Mouse (Mus musculus): ENCODE measurements around the gene Hbb-bs. TPM values are rescaled to one million over a fixed set of nuclear protein-coding genes. Genes with fewer than 3 reads are reported as not detected.
"Not testable (repeated sequence)": the region's sequence is repeated elsewhere in the genome, so short reads cannot be mapped to it uniquely, and the experiment has no call there.

Hbb-bs gene
- polyA plus RNA-seq, 1 experiment from 2014 or later, result 14,080 TPM

DNA sequence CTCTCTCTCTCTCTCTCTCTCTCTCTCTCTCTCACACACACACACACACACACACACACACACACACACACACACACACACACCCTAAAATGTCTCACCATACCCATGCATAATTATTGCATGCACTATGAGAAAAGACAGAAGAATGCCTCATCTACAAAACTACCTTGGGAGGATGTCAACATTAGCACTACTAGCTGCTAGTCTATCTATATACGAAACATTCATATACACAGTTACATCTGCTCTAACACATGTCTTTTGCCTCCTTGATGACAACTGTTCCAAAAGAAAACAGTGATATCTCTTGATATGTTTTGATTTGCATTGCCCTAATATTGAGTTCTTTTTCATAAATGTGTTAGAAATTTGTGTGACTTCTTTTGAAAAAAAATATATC lies 17.6 kb downstream of the Hbb-bs start:
- Histone ChIP-seq H3K4me3 (replicated peaks) (no peak overlapping the region), H3K9ac (no peak overlapping the region), H3K9me3 (no peaks in the 10 kb centered on the region), H3K27ac (no peak overlapping the region), H3K4me1 (no peaks in the 10 kb centered on the region), H3K27me3 (replicated peaks) (no peaks in the 10 kb centered on the region), H3K4me2 (no peak overlapping the region), H3K36me3 (no peaks in the 10 kb centered on the region)
- 77% methylated on average over 1 of the region's 1 CpGs for WGBS
- ATAC-seq (ENCODE audit: insufficient read depth, low FRiP score, low read depth), result no peak

DNA sequence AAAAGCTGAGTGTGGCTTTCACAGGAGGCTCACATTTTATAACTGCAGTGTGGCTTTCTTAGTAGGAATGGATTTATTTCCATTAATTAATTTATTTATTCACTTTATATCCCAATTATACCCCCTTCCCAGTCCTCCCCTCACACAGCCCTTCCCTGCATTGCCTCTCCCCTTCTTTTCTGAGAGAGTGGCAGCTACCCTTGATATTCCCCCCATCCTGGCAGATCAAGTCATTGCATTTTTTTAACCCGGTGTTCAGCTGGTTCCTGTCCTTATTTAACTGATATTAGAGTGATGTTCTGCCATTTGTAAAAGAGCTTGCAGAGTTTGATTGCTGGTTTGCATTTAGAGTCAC lies 18.1 kb downstream of the Hbb-bs start:
- no peak for ATAC-seq (ENCODE audit: insufficient read depth, low FRiP score, low read depth)
- Histone ChIP-seq H3K9me3 (no peaks in the 10 kb centered on the region), H3K36me3 (no peaks in the 10 kb centered on the region), H3K27ac (no peak overlapping the region), H3K9ac (no peak overlapping the region), H3K4me2 (no peak overlapping the region), H3K4me1 (no peaks in the 10 kb centered on the region), H3K4me3 (replicated peaks) (no peak overlapping the region), H3K27me3 (replicated peaks) (no peaks in the 10 kb centered on the region)
- WGBS, result 52% methylated on average over 1 of the region's 1 CpGs

DNA sequence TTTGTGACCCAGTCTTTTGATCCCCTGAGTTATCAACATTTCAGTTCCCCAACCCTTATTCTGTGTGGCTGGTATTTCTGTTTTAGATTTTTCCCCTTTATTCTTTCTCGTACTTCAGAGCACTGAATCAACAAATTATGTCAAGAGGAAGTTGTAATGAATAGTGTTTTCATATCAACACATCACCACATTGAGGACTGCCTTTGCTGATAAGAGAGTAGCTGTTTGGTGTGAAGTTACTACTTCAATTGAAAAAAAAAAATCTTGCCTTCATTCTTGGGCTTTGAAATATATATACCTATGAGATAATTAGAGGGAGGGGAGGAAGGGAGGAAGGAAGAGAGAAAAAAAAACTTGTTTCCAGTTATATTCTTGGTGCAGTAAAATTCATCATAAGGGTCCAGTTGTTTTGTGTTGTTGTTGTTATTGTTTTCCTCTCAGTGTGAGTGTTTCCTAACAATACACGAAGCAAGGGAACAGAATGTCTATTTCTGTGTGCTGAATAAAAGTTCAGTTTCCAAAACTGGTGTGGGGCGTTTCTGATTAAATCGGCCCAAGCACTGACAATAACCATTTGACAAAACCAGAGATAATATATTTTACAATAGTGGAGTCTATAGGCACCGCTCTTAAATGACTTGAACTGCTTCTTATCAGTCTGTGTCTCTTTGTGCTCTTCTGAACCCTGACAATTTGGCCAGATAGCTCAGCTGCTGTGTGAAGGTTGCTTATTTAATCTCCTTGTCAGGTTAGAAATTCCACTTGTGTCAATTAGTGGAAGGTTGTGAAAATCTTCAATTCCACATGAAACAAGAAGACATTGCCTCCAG lies 18.7 kb downstream of the Hbb-bs start:
- no peak overlapping the region for H3K9ac ChIP-seq
- no peaks in the 10 kb centered on the region for H3K4me1 ChIP-seq
- WGBS, result 44% methylated on average over 5 of the region's 5 CpGs
- ATAC-seq (ENCODE audit: insufficient read depth, low FRiP score, low read depth), result no peak
- no peak overlapping the region for H3K4me2 ChIP-seq
- H3K9me3 ChIP-seq, result no peaks in the 10 kb centered on the region
- H3K4me3 ChIP-seq (replicated peaks), result no peak overlapping the region
- no peaks in the 10 kb centered on the region for H3K36me3 ChIP-seq
- no peak overlapping the region for H3K27ac ChIP-seq
- H3K27me3 ChIP-seq (replicated peaks), result no peaks in the 10 kb centered on the region

DNA sequence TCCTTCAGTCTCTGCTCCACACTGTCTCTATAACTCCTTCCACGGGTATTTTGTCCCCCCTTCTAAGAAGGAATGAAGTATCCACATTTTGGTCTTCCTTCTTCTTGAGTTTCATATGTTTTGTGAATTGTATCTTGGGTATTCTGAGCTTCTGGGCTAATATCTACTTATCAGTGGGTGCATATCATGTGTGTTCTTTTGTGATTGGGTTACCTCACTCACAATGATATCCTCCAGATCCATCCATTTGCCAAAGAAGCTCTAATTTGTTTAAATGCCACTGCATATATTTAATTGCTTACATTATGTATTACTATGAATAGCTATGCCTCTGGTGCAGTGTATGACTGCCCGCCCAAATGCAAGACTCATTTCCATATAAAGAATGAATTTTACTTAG lies 19.8 kb downstream of the Hbb-bs start:
- not testable (repeated sequence) for H3K4me2 ChIP-seq; H3K4me1 ChIP-seq; H3K36me3 ChIP-seq; H3K27ac ChIP-seq; H3K27me3 ChIP-seq (replicated peaks); H3K9me3 ChIP-seq; H3K9ac ChIP-seq; ATAC-seq (ENCODE audit: insufficient read depth, low FRiP score, low read depth); H3K4me3 ChIP-seq (replicated peaks)
- WGBS, result 64% methylated on average over 2 of the region's 2 CpGs

DNA sequence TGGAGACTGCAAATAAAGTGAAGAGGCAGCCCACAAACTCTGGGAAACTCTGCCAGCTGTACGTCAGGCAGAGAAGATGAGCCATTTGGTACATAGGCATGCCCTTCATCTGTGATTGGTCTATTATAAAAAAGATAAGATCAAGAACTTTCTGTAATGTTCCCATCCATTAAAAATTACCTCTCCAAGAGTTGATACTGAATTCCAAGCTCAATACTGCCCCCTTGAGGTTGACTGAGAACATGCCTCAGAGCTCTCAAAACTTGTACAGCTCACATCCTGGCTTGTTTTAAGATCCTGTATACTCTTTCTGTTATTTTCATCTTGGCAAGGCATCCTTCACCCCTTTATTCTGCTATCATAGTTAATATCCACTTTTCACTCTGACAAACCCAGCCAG lies 21.0 kb downstream of the Hbb-bs start:
- WGBS, result 58% methylated on average over 1 of the region's 1 CpGs
- no peak overlapping the region for H3K27ac ChIP-seq

DNA sequence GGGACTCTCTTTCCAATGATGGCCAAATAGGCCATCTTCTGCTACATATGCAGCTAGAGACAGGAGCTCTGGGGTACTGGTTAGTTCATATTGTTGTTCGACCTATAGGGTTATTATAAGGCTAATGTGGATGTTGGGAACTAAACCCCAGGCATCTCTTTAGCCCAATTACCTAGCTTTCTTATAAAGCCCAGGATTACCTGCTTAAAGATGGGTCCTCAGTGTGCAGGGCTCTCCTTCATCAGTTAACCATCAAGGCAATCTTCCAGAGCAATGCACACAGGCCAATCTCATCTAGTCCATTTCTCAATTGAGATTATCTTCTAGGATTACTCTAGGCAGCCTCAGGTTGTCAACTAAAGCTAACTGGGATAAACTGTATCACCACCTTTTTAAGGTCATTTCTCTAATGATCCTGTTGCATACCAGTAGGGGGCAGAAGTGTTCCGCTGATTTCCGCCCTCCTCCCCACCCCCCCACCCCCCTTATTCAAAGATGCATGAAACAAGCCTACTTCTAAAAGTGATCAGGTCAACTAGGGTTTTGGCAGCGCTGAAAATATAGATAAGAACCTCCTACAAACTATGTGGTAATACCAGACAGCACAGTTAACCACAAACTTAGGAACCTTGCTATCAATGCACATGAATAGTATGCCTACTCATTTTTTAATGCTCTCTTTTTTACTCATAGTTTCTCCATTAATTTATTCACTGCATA lies 35.1 kb downstream of the Hbb-bs start:
- no peak for ATAC-seq (ENCODE audit: insufficient read depth, low FRiP score, low read depth)
- WGBS, result 16% methylated on average over 4 of the region's 4 CpGs
- H3K4me2 ChIP-seq, result no peak overlapping the region

More for the DNA sequence above, 21.0 kb downstream of the Hbb-bs start:
- Histone ChIP-seq H3K4me1 (no peaks in the 10 kb centered on the region), H3K4me3 (replicated peaks) (no peak overlapping the region), H3K4me2 (no peak overlapping the region), H3K9me3 (no peaks in the 10 kb centered on the region), H3K9ac (no peak overlapping the region), H3K36me3 (no peaks in the 10 kb centered on the region), H3K27me3 (replicated peaks) (no peaks in the 10 kb centered on the region)
- ATAC-seq (ENCODE audit: insufficient read depth, low FRiP score, low read depth), result no peak

DNA sequence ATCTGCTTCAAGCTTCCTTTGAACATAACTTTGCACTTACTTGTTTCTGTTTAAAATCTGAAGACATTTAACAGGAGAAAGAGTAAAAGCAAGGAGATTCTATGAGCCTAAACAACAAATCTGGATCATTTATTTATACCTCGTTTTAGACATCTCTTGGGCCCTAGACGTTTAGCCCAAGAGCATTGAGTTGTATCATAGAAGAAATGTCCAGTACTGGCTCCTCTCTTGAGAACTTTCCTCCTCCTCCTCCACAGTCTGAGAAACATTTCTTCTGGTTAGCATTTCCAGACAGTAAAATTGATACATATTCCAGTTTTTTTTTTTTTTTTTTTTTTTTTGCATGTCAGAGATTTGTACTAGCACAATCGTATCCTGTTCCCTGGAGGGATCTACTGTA lies 36.2 kb downstream of the Hbb-bs start, which contains the start of gene Olfr67:
Olfr67 (minus strand) TSS at position 101 of the 400 bp plus-strand sequence.
- Histone ChIP-seq H3K27ac (no peak within 1 kb of the TSS), H3K36me3 (no peaks in the 10 kb centered on the region), H3K4me2 (no peak within 1 kb of the TSS), H3K27me3 (replicated peaks) (no peaks in the 10 kb centered on the region), H3K4me1 (no peaks in the 10 kb centered on the region), H3K9ac (no peak within 1 kb of the TSS), H3K9me3 (no peaks in the 10 kb centered on the region), H3K4me3 (replicated peaks) (no peak within 1 kb of the TSS)
- WGBS, result 70% methylated on average over 3 of the region's 3 CpGs
- ATAC-seq (ENCODE audit: insufficient read depth, low FRiP score, low read depth), result no peak

More for the DNA sequence above, 35.1 kb downstream of the Hbb-bs start:
- H3K4me3 ChIP-seq (replicated peaks), result no peak overlapping the region
- no peak overlapping the region for H3K27ac ChIP-seq
- H3K4me1 ChIP-seq, result no peaks in the 10 kb centered on the region
- H3K9me3 ChIP-seq, result no peaks in the 10 kb centered on the region
- H3K36me3 ChIP-seq, result no peaks in the 10 kb centered on the region
- no peak overlapping the region for H3K9ac ChIP-seq
- H3K27me3 ChIP-seq (replicated peaks), result no peaks in the 10 kb centered on the region

DNA sequence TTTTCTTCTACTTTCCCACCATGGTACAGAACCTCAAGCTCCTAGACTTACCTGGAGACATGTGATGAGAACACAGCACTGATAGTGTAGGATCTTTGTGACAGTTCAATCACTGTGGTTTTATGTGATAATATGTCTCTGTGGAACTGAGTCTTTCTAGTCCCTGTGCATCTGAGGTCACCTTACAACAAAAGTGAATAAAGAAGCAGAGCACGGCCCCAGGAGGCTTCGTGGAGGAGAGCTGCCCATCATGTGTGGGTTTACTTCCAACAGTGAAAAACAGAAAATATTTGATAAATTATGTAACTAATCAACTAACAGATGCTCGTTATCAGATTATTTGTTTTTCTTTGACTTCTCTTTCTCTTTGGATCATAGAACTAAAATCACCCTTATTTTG lies 48.3 kb downstream of the Hbb-bs start, which contains the start of gene Olfr68:
Olfr68 (minus strand) TSS at position 101 of the 400 bp plus-strand sequence.
- H3K4me2 ChIP-seq, result no peak within 1 kb of the TSS
- no peak for ATAC-seq (ENCODE audit: insufficient read depth, low FRiP score, low read depth)
- H3K4me1 ChIP-seq, result no peaks in the 10 kb centered on the region
- H3K9me3 ChIP-seq, result no peaks in the 10 kb centered on the region
- H3K27ac ChIP-seq, result no peak within 1 kb of the TSS
- H3K4me3 ChIP-seq (replicated peaks), result no peak within 1 kb of the TSS
- no peak within 1 kb of the TSS for H3K9ac ChIP-seq
- WGBS, result 75% methylated on average over 3 of the region's 3 CpGs
- H3K36me3 ChIP-seq, result no peaks in the 10 kb centered on the region
- no peaks in the 10 kb centered on the region for H3K27me3 ChIP-seq (replicated peaks)

DNA sequence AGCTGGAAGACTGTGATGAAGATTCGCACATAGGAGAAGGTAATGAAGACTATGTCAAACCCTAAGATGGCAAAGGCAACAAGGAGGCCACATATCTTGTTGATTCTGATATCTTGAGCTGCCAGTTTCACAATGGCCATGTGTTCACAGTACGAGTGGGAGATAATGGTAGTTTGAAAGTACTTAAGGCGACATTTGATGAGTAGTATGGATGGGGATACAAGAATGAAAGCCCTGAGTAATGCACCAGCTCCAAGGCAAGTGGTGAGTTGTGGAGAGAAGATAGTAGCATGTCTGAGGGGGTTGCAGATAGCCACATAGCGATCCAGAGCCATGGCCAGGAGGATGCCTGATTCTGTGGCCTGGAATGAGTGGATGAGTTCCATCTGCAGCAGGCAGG lies 50.2 kb downstream of the Hbb-bs start:
- H3K4me2 ChIP-seq; H3K27ac ChIP-seq; H3K4me1 ChIP-seq; H3K27me3 ChIP-seq (replicated peaks); H3K9ac ChIP-seq; H3K9me3 ChIP-seq; ATAC-seq (ENCODE audit: insufficient read depth, low FRiP score, low read depth); H3K4me3 ChIP-seq (replicated peaks); H3K36me3 ChIP-seq: not testable (repeated sequence)
- WGBS, result 81% methylated on average over 4 of the region's 4 CpGs

Other genes with a start within 250 kb of the Hbb-bs start
- gene Olfr618, start 238.0 kb downstream of the Hbb-bs start, polyA plus RNA-seq (2015; fragmentation: Nextera tagmentation; extraction: Ambion mirVana), result not detected in 2 replicates
- not detected in 2 replicates for gene Olfr619, start 227.5 kb downstream of the Hbb-bs start, polyA plus RNA-seq (2015; fragmentation: Nextera tagmentation; extraction: Ambion mirVana)
- gene Olfr620, start 215.6 kb downstream of the Hbb-bs start, polyA plus RNA-seq (2015; fragmentation: Nextera tagmentation; extraction: Ambion mirVana), result not detected in 2 replicates
- not detected in 2 replicates for gene Olfr622, start 185.4 kb downstream of the Hbb-bs start, polyA plus RNA-seq (2015; fragmentation: Nextera tagmentation; extraction: Ambion mirVana)
- not detected in 2 replicates for gene Olfr623, start 164.4 kb downstream of the Hbb-bs start, polyA plus RNA-seq (2015; fragmentation: Nextera tagmentation; extraction: Ambion mirVana)
- gene Olfr624, start 156.9 kb downstream of the Hbb-bs start, polyA plus RNA-seq (2015; fragmentation: Nextera tagmentation; extraction: Ambion mirVana), result 0.03 and 0.04 TPM in 2 replicates
- not detected in 2 replicates for gene Olfr625-ps1, start 145.4 kb downstream of the Hbb-bs start, polyA plus RNA-seq (2015; fragmentation: Nextera tagmentation; extraction: Ambion mirVana)
- not detected in 2 replicates for gene Olfr243, start 113.4 kb downstream of the Hbb-bs start, polyA plus RNA-seq (2015; fragmentation: Nextera tagmentation; extraction: Ambion mirVana)
- gene Olfr628, start 97.7 kb downstream of the Hbb-bs start, polyA plus RNA-seq (2015; fragmentation: Nextera tagmentation; extraction: Ambion mirVana), result not detected in 2 replicates
- gene Olfr629, start 83.2 kb downstream of the Hbb-bs start, polyA plus RNA-seq (2015; fragmentation: Nextera tagmentation; extraction: Ambion mirVana), result not detected in 2 replicates
- gene Olfr630, start 70.8 kb downstream of the Hbb-bs start, polyA plus RNA-seq (2015; fragmentation: Nextera tagmentation; extraction: Ambion mirVana), result not detected in 2 replicates
- gene Olfr69, start 56.5 kb downstream of the Hbb-bs start, polyA plus RNA-seq (2015; fragmentation: Nextera tagmentation; extraction: Ambion mirVana), result not detected in 2 replicates
- not detected in 2 replicates for gene Olfr68, start 48.4 kb downstream of the Hbb-bs start, polyA plus RNA-seq (2015; fragmentation: Nextera tagmentation; extraction: Ambion mirVana)
- gene Olfr67, start 36.3 kb downstream of the Hbb-bs start, polyA plus RNA-seq (2015; fragmentation: Nextera tagmentation; extraction: Ambion mirVana), result not detected in 2 replicates
- 3,099 and 5,430 TPM in 2 replicates for gene Hbb-bt, start 14.1 kb downstream of the Hbb-bs start, polyA plus RNA-seq (2015; fragmentation: Nextera tagmentation; extraction: Ambion mirVana)
- not detected in 2 replicates for gene Hbb-bh2, start 12.4 kb upstream of the Hbb-bs start, polyA plus RNA-seq (2015; fragmentation: Nextera tagmentation; extraction: Ambion mirVana)
- gene Hbb-bh1, start 15.1 kb upstream of the Hbb-bs start, polyA plus RNA-seq (2015; fragmentation: Nextera tagmentation; extraction: Ambion mirVana), result 4.5 and 5.1 TPM in 2 replicates
- 247 and 357 TPM in 2 replicates for gene Hbb-y, start 25.1 kb upstream of the Hbb-bs start, polyA plus RNA-seq (2015; fragmentation: Nextera tagmentation; extraction: Ambion mirVana)
- gene Olfr66, start 58.2 kb upstream of the Hbb-bs start, polyA plus RNA-seq (2015; fragmentation: Nextera tagmentation; extraction: Ambion mirVana), result not detected in 2 replicates
- gene Olfr64, start 66.4 kb upstream of the Hbb-bs start, polyA plus RNA-seq (2015; fragmentation: Nextera tagmentation; extraction: Ambion mirVana), result not detected in 2 replicates
- gene Olfr65, start 75.4 kb upstream of the Hbb-bs start, polyA plus RNA-seq (2015; fragmentation: Nextera tagmentation; extraction: Ambion mirVana), result not detected in 2 replicates
- not detected in 2 replicates for gene Olfr631, start 100.7 kb upstream of the Hbb-bs start, polyA plus RNA-seq (2015; fragmentation: Nextera tagmentation; extraction: Ambion mirVana)
- gene Olfr632, start 106.3 kb upstream of the Hbb-bs start, polyA plus RNA-seq (2015; fragmentation: Nextera tagmentation; extraction: Ambion mirVana), result not detected in 2 replicates
- gene Olfr633, start 116.3 kb upstream of the Hbb-bs start, polyA plus RNA-seq (2015; fragmentation: Nextera tagmentation; extraction: Ambion mirVana), result not detected in 2 replicates
- not detected in 2 replicates for gene Olfr635, start 143.1 kb upstream of the Hbb-bs start, polyA plus RNA-seq (2015; fragmentation: Nextera tagmentation; extraction: Ambion mirVana)
- not detected in 2 replicates for gene Olfr638, start 170.7 kb upstream of the Hbb-bs start, polyA plus RNA-seq (2015; fragmentation: Nextera tagmentation; extraction: Ambion mirVana)
- not detected in 2 replicates for gene Olfr639, start 189.2 kb upstream of the Hbb-bs start, polyA plus RNA-seq (2015; fragmentation: Nextera tagmentation; extraction: Ambion mirVana)
- not detected in 2 replicates for gene Olfr640, start 197.5 kb upstream of the Hbb-bs start, polyA plus RNA-seq (2015; fragmentation: Nextera tagmentation; extraction: Ambion mirVana)
- gene Olfr641, start 207.3 kb upstream of the Hbb-bs start, polyA plus RNA-seq (2015; fragmentation: Nextera tagmentation; extraction: Ambion mirVana), result not detected in 2 replicates
- gene Olfr642, start 224.6 kb upstream of the Hbb-bs start, polyA plus RNA-seq (2015; fragmentation: Nextera tagmentation; extraction: Ambion mirVana), result not detected in 2 replicates
- gene 4930516K23Rik, start 233.3 kb upstream of the Hbb-bs start, polyA plus RNA-seq (2015; fragmentation: Nextera tagmentation; extraction: Ambion mirVana), result not detected in 2 replicates
- gene Olfr644, start 243.8 kb upstream of the Hbb-bs start, polyA plus RNA-seq (2015; fragmentation: Nextera tagmentation; extraction: Ambion mirVana), result not detected in 2 replicates

Data from stomach, embryonic 15.5 days (tissue).